Mouse (Mus musculus): ENCODE data around the gene Tceal9.

GRCm38 (mm10) chrX:136204406-136204805 is 40.5 kb upstream of the Tceal9 start:
- no peak for TF ChIP-seq CTCF (IDR thresholded peaks at IDR 0.05; ENCODE audit: extremely low read depth, insufficient read length, insufficient replicate concordance, low read depth, low read length)
- no peak for TF ChIP-seq POLR2A (IDR thresholded peaks at IDR 0.05; ENCODE audit: low read depth, low read length)
